Mouse (Mus musculus) midbrain, embryonic 10.5 days (tissue): ENCODE results near the gene Fam122c. TPM values are rescaled to one million over a fixed set of nuclear protein-coding genes. Genes with fewer than 3 reads are reported as not detected.

ENCODE experiments used
- DNase-seq: peaks from one replicate; pipeline ENCODE4 v3.0.0-alpha.2; 2017; ENCODE audit warnings: low spot score
- H3K27ac ChIP-seq: fragments of 300-500 bp; sonication (generic); replicated peaks from 2 replicates; pipeline ENCODE4 v1.5.1; 2016; ENCODE audit warnings: mild to moderate bottlenecking
- H3K27me3 ChIP-seq: fragments of 300-500 bp; sonication (generic); 2 replicates; pipeline ENCODE4 v1.6.1; 2016; ENCODE audit warnings: low read depth, mild to moderate bottlenecking; ENCODE audit not compliant: poor library complexity, severe bottlenecking
- H3K36me3 ChIP-seq: fragments of 300-500 bp; sonication (generic); 2 replicates; pipeline ENCODE4 v1.6.1; 2016; ENCODE audit warnings: mild to moderate bottlenecking, moderate library complexity
- H3K4me1 ChIP-seq: fragments of 300-500 bp; sonication (generic); 2 replicates; pipeline ENCODE4 v1.6.1; 2016
- H3K4me3 ChIP-seq: fragments of 300-500 bp; sonication (generic); 2 replicates; pipeline ENCODE4 v1.5.1; 2016; ENCODE audit warnings: mild to moderate bottlenecking, moderate library complexity
- H3K9me3 ChIP-seq: fragments of 300-500 bp; sonication (generic); replicated peaks from 2 replicates; pipeline ENCODE4 v1.6.1; 2016; ENCODE audit warnings: mild to moderate bottlenecking
- WGBS: fragments of 180-500 bp; shearing (Covaris S2); methylation state at CpG from one replicate; pipeline ENCODE4 v1.1.7; 2016; 5-methylcytosine and 5-hydroxymethylcytosine counted together
- polyA plus RNA-seq: library from polyadenylated mRNA; unstranded; fragments of >200 nt; fragmentation: Nextera tagmentation; extraction: Ambion mirVana; gene quantifications from 2 replicates; pipeline ENCODE4 v1.2.1, GENCODE M21; 2016

The Fam122c gene
- polyA plus RNA-seq, 1 experiment from 2014 or later: not detected

DNA sequence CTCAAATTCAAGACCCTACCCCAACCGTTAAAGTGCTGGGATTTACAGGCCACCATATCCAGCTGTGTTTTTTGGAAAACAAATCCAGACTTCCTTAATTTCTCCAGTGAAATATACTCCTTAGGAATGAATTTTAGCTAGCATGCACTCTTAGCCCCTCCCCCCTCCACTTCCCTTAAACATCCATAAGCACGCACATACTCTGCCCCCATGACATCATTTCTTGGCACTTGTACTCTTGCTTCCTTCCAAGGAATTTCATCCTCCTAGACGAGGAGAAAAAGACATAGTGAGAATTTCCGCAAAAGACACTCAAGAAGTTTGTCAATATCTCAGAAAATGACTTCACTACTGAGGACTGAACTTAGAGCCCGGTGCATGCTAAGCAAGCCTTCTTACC is 14.7 kb downstream of the Fam122c start:
- no peak overlapping the region for H3K27ac ChIP-seq
- H3K36me3 ChIP-seq: no peaks in the 10 kb centered on the region
- H3K9me3 ChIP-seq: no peaks in the 10 kb centered on the region
- H3K4me1 ChIP-seq: 0 out of 2 replicates have a peak, but pooled peaks cover 4% of the 10 kb centered on the region
- no peak for DNase-seq
- H3K4me3 ChIP-seq: no peak overlapping the region
- 88% methylated on average over 5 of the region's 5 CpGs for WGBS
- H3K27me3 ChIP-seq: peaks cover 20% of the 10 kb centered on the region; the same call in 1 of the 2 replicates

DNA sequence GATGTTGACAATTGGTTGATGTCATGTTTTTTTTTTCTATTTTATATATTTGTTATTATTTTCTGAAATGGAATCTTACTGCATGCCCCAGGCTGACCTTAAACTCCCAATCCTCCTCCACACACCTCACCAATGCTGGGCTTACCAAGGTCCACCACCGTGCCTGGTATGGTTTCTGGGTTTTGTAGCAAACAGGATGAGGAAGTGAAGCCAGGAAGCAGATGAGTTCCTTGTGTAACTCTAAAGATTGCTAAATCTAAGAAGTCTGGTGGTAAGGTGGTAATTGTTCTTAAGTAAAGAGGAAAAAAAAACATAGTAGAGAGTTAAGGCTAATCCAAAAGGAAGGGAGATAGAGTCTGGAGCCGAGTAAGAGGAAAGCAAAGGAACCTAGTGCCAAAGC is 47.3 kb downstream of the Fam122c start:
- WGBS: 67% methylated on average over 2 of the region's 2 CpGs
- Histone ChIP-seq H3K4me1 (no peaks in the 10 kb centered on the region; the same call in 1 of the 2 replicates), H3K4me3 (no peak overlapping the region), H3K36me3 (no peaks in the 10 kb centered on the region), H3K9me3 (no peaks in the 10 kb centered on the region), H3K27me3 (no peaks in the 10 kb centered on the region), H3K27ac (no peak overlapping the region)
- no peak for DNase-seq

- no peaks in the 10 kb centered on the region for H3K27me3 ChIP-seq
- 71% methylated on average over 4 of the region's 4 CpGs for WGBS
- no peaks in the 10 kb centered on the region for H3K9me3 ChIP-seq
- H3K36me3 ChIP-seq: no peaks in the 10 kb centered on the region
- no peaks in the 10 kb centered on the region; the same call in 1 of the 2 replicates for H3K4me1 ChIP-seq
- no peak overlapping the region for H3K4me3 ChIP-seq
- DNase-seq: no peak
- H3K27ac ChIP-seq: no peak overlapping the region
These were observed 47.9 kb downstream of the Fam122c start for GRCm38 (mm10) chrX:53321111-53321510.

DNA sequence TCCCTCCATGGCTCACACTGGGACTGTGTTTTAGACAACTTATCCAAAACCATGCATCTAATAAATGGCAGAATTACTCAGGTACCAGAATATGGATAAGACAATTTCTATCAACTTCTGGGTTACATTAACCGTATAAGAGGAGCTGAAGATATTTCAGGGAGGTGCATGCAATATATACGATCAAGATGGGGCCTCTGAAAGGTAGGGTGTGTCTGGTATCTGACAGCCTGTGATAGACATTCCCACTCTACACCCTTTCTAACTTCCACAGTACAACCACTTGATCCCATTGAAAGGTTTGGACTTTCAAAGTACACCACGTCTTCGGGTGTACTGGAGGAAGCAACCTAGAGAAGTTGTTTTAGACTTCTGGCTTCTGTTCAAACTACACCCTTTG is 57.2 kb downstream of the Fam122c start:
- DNase-seq: no peak
- no peak overlapping the region for H3K4me3 ChIP-seq
- H3K9me3 ChIP-seq: no peaks in the 10 kb centered on the region
- no peaks in the 10 kb centered on the region for H3K36me3 ChIP-seq
- H3K4me1 ChIP-seq: no peaks in the 10 kb centered on the region
- H3K27me3 ChIP-seq: no peaks in the 10 kb centered on the region
- WGBS: 93% methylated on average over 4 of the region's 4 CpGs
- H3K27ac ChIP-seq: no peak overlapping the region

DNA sequence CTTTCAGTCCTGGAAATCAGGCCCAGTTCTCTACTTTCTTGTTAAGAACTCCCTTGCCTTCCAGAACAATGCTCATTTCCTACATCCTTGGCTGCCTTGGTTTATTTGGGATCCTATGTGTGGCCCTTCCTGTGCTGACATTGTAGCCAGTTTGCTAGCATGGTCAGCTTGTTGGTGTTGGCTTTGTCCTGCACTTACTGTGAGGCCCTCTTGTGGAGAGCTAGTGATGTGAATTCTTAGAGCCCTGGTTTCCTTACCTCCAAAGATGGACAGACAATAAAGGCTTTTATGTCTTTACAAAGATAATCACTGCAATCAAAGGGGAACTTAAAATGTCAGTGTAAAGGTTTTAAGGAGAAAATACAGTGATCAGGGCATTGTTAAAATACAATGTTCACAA is 64.1 kb downstream of the Fam122c start:
- no peak for DNase-seq
- H3K9me3 ChIP-seq: no peaks in the 10 kb centered on the region
- H3K27ac ChIP-seq: no peak overlapping the region
- H3K27me3 ChIP-seq: no peaks in the 10 kb centered on the region
- no peak overlapping the region for H3K4me3 ChIP-seq
- no peaks in the 10 kb centered on the region for H3K36me3 ChIP-seq
- no peaks in the 10 kb centered on the region for H3K4me1 ChIP-seq

DNA sequence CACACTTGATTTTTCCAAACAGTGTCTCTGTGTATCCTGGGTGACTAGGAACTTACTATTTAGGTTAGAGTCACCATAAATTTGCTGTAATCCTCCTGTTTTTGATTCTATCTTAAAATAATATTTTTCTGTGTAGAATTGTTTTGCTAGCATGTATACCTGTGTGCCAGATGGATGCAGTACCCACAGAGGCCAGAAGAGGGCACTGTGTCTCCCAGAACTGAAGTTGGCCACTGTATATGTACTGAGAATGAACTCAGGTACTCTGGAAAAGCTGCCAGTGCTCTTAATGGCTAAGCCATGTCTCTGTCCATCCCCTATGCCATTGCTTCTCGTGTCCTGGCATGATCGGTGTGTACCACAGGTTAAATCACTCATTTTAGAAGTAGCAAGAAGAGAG is 68.3 kb downstream of the Fam122c start:
- H3K27me3 ChIP-seq: no peaks in the 10 kb centered on the region
- no peak overlapping the region for H3K27ac ChIP-seq
- no peaks in the 10 kb centered on the region for H3K9me3 ChIP-seq
- peaks cover 8% of the 10 kb centered on the region for H3K36me3 ChIP-seq
- DNase-seq: peak; percentile 26
- WGBS: 77% methylated on average over 2 of the region's 2 CpGs
- no peaks in the 10 kb centered on the region for H3K4me1 ChIP-seq
- no peak overlapping the region for H3K4me3 ChIP-seq

- no peak for DNase-seq
- no peak overlapping the region for H3K4me3 ChIP-seq
- no peaks in the 10 kb centered on the region for H3K27me3 ChIP-seq
- 92% methylated on average over 4 of the region's 4 CpGs for WGBS
- peaks cover 49% of the 10 kb centered on the region for H3K36me3 ChIP-seq
- H3K9me3 ChIP-seq: no peaks in the 10 kb centered on the region
- H3K27ac ChIP-seq: no peak overlapping the region
- H3K4me1 ChIP-seq: no peaks in the 10 kb centered on the region
These were observed 75.2 kb downstream of the Fam122c start for GRCm38 (mm10) chrX:53348374-53348773.

GRCm38 (mm10) chrX:53364668-53365383 is 91.6 kb downstream of the Fam122c start:
- no peaks in the 10 kb centered on the region for H3K36me3 ChIP-seq
- peaks cover 7% of the 10 kb centered on the region; the same call in 1 of the 2 replicates for H3K4me1 ChIP-seq
- H3K4me3 ChIP-seq: no peak overlapping the region
- WGBS: 85% methylated on average over 7 of the region's 7 CpGs
- no peaks in the 10 kb centered on the region for H3K27me3 ChIP-seq
- H3K9me3 ChIP-seq: no peaks in the 10 kb centered on the region
- H3K27ac ChIP-seq: no peak overlapping the region
- no peak for DNase-seq

- WGBS: 15% methylated on average over 25 of the region's 25 CpGs
- peak overlapping the region; percentile 90 for H3K27ac ChIP-seq
- H3K4me1 ChIP-seq: peaks cover 7% of the 10 kb centered on the region; the same call in 1 of the 2 replicates
These were observed 96.5 kb downstream of the Fam122c start for GRCm38 (mm10) chrX:53369534-53370365.

DNA sequence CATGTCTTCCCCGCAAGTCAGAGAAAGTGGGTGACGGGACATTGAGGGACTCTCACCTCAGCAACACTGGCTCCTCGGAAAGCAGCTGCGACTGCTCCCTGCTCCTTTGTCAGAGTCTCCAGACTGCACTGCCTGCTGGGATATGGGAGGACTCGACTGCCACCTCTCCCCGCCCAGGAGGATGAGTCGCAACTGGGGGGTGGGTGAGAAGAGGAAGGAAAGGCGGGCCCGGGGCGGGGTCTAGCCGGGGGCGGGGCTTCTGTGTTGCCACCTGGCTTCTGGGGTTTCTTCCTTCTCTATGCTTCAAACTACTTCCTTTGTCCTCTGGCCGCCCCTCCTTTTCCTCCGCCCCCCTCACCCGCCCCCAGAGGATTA is 97.1 kb downstream of the Fam122c start, which contains the start of gene Mospd1:
Gene Mospd1, minus strand, starts transcription at position 137 of the 375 bp plus-strand sequence.
- peak within 1 kb of the TSS; percentile 67 for H3K4me3 ChIP-seq
- H3K27ac ChIP-seq: peak within 1 kb of the TSS; percentile 90
- H3K36me3 ChIP-seq: no peaks in the 10 kb centered on the region
- peak; percentile 89 for DNase-seq
- no peaks in the 10 kb centered on the region for H3K9me3 ChIP-seq
- peaks cover 7% of the 10 kb centered on the region; the same call in 1 of the 2 replicates for H3K4me1 ChIP-seq
- no peaks in the 10 kb centered on the region for H3K27me3 ChIP-seq
- WGBS: 21% methylated on average over 8 of the region's 15 CpGs

More at GRCm38 (mm10) chrX:53369534-53370365, 96.5 kb downstream of the Fam122c start:
- no peaks in the 10 kb centered on the region for H3K27me3 ChIP-seq
- DNase-seq: no peak
- H3K9me3 ChIP-seq: no peaks in the 10 kb centered on the region
- peak overlapping the region; percentile 67 for H3K4me3 ChIP-seq
- no peaks in the 10 kb centered on the region for H3K36me3 ChIP-seq
